Mouse (Mus musculus) E14TG2a.4 (cell line): ENCODE measurements at regions not wholly inside any gene's neighbourhood (a gene's known extent, or its start where the extent isn't known, plus 50 kb on each side); places are given as distances from the start of the nearest gene placed in this dataset.

ENCODE experiments used
- H3K27me3 ChIP-seq: 2 replicates; pipeline ENCODE4 v1.6.1; 2014; ENCODE audit warnings: low read length, control low read depth; ENCODE audit not compliant: insufficient read depth
- H3K36me3 ChIP-seq: 2 replicates; pipeline ENCODE4 v1.6.1; 2014; ENCODE audit warnings: low read length, control low read depth; ENCODE audit not compliant: insufficient read depth
- H3K4me1 ChIP-seq: replicated peaks from 2 replicates; pipeline ENCODE4 v1.6.1; 2014; ENCODE audit warnings: low read depth, low read length, control low read depth
- H3K4me3 ChIP-seq: replicated peaks from 2 replicates; pipeline ENCODE4 v1.5.1; 2014; ENCODE audit warnings: mild to moderate bottlenecking, low read length
- H3K9me3 ChIP-seq: 2 replicates; pipeline ENCODE4 v1.6.1; 2014; ENCODE audit warnings: low read length, control low read depth
- CTCF ChIP-seq: conservative IDR thresholded peaks from 2 replicates; pipeline ENCODE4 v1.5.1; 2014; ENCODE audit warnings: low read length
- NANOG ChIP-seq: IDR thresholded peaks from 2 replicates; pipeline ENCODE4 v1.6.1; 2014; ENCODE audit warnings: borderline replicate concordance, low read length, mixed read lengths
- POU5F1 ChIP-seq: IDR thresholded peaks from 2 replicates; pipeline ENCODE4 v1.6.1; 2014; ENCODE audit warnings: low read length, borderline replicate concordance

- Histone ChIP-seq H3K4me3 (no peak overlapping the region), H3K4me1 (peaks cover 30% of the 10 kb centered on the region), H3K27me3 (no peaks in the 10 kb centered on the region; the same call in 1 of the 2 replicates), H3K36me3 (no peaks in the 10 kb centered on the region), H3K9me3 (no peaks in the 10 kb centered on the region)
- no peak for TF ChIP-seq CTCF
- no peak for TF ChIP-seq POU5F1
- no peak for TF ChIP-seq NANOG
These were observed 763.5 kb upstream of the Car8 start for GRCm38 (mm10) chr4:9002380-9002779.

- TF ChIP-seq POU5F1 (no peak), NANOG (no peak), CTCF (no peak)
These were observed 759.8 kb upstream of the Car8 start for GRCm38 (mm10) chr4:8998606-8999005.

GRCm38 (mm10) chr4:8992171-8992570, 753.3 kb upstream of the Car8 start:
- H3K27me3 ChIP-seq = peaks cover 15% of the 10 kb centered on the region
- H3K4me1 ChIP-seq = peaks cover 19% of the 10 kb centered on the region
- H3K36me3 ChIP-seq = no peaks in the 10 kb centered on the region
- peaks cover 4% of the 10 kb centered on the region; the same call in 1 of the 2 replicates for H3K9me3 ChIP-seq
- H3K4me3 ChIP-seq = no peak overlapping the region
- TF ChIP-seq NANOG (no peak), CTCF (no peak), POU5F1 (no peak)

More at GRCm38 (mm10) chr4:8998606-8999005, 759.8 kb upstream of the Car8 start:
- no peaks in the 10 kb centered on the region for H3K36me3 ChIP-seq
- peaks cover 5% of the 10 kb centered on the region; the same call in 1 of the 2 replicates for H3K9me3 ChIP-seq
- peaks cover 9% of the 10 kb centered on the region for H3K27me3 ChIP-seq
- no peak overlapping the region for H3K4me3 ChIP-seq
- 0 out of 2 replicates have a peak, but pooled peaks cover 3% of the 10 kb centered on the region for H3K4me1 ChIP-seq

DNA sequence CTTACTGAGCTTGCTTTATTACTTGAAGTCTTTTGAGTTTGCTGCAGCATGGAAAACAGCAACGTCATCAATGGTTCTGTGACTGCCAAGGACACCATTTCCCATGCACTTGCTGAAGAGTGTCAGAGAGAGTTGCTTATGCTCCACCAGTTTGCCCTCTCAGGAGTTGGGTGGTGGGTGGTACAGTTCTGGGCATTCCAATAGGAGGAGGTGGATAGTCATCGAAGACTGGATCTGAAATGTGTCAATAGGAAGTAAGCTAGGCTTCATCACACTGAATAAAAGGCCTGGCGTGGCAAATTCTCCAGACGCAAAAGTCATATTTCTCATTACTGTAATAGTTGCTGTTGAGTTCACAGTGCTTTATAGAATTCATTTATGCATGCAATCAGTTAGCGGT, 751.7 kb upstream of the Car8 start:
- Histone ChIP-seq H3K4me1 (peaks cover 20% of the 10 kb centered on the region), H3K4me3 (no peak overlapping the region), H3K9me3 (no peaks in the 10 kb centered on the region), H3K27me3 (0 out of 2 replicates have a peak, but pooled peaks cover 6% of the 10 kb centered on the region), H3K36me3 (no peaks in the 10 kb centered on the region)
- TF ChIP-seq NANOG (no peak), CTCF (no peak), POU5F1 (no peak)

DNA sequence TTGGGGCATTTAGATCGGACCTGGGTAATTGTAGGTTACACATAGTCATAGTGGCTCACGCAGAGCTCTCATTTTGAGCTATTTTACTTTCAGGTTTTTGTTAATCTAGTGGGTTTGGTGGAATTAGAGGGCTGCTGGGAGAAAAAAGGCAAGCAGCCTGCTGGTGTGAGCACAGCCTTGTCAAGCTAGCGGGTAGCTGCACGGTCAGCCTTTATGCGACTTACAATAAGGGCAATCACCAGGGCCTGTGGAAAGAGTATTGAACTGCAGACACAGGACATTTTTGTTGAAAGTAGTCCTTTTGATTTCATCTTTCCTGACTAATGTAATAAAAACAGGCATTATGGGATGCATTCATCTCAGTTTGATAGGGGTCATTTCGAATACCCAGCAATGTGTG, 750.8 kb upstream of the Car8 start:
- H3K4me3 ChIP-seq = no peak overlapping the region
- no peaks in the 10 kb centered on the region for H3K36me3 ChIP-seq
- no peaks in the 10 kb centered on the region for H3K9me3 ChIP-seq
- H3K4me1 ChIP-seq = peaks cover 20% of the 10 kb centered on the region
- TF ChIP-seq NANOG (no peak), CTCF (no peak), POU5F1 (no peak)
- H3K27me3 ChIP-seq = 0 out of 2 replicates have a peak, but pooled peaks cover 6% of the 10 kb centered on the region

- H3K36me3 ChIP-seq = no peaks in the 10 kb centered on the region
- H3K4me1 ChIP-seq = peaks cover 20% of the 10 kb centered on the region
- no peaks in the 10 kb centered on the region for H3K9me3 ChIP-seq
- TF ChIP-seq NANOG = no peak
- no peak for TF ChIP-seq POU5F1
- no peak for TF ChIP-seq CTCF
- no peak overlapping the region for H3K4me3 ChIP-seq
- 0 out of 2 replicates have a peak, but pooled peaks cover 6% of the 10 kb centered on the region for H3K27me3 ChIP-seq
These were observed 750.3 kb upstream of the Car8 start for GRCm38 (mm10) chr4:8989110-8989509.

- H3K4me3 ChIP-seq = peak overlapping the region; percentile 7; the same call in 1 of the 2 replicates
- no peaks in the 10 kb centered on the region for H3K36me3 ChIP-seq
- TF ChIP-seq POU5F1 (no peak), CTCF (no peak), NANOG (no peak)
These were observed 749.5 kb upstream of the Car8 start for GRCm38 (mm10) chr4:8988345-8988733.

DNA sequence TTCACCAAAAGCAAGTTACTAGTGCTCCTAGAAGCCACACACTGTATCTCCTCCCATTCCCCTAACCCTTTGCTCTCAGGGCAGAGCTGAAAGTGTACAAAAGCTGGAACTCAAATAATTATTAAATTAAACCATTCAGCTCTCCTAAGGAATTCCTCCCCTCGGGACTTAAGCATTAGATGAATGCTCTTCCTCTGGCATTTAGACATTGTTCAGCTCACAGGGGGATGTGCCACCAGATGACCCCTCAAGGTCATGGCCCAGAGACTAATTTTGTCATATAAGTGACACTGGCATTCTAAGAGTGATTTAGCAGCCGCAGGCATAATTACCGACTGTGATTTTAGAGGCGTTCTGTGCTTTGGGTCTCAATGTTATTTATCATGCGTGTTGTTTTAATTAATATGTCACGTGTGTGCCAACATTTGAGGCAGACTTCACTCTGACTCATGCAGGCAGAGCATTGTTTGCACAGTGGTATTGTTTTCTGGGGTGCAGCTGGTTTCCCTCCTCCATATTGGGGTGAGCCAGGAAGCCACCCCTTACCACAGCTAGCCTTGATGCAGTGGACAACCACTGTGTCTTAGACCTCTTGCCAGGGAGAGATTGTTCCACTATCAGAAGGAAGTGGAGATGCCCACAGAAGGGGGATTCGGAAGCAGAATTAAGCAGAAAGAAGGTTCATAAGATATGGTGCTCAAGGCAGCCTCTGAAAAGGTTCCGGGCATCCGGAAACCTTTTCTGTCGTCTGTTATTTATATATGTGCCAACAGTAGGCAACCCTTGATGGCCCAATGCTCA, 748.9 kb upstream of the Car8 start:
- TF ChIP-seq CTCF (no peak), NANOG (no peak), POU5F1 (no peak)
- Histone ChIP-seq H3K9me3 (no peaks in the 10 kb centered on the region), H3K4me1 (peaks cover 20% of the 10 kb centered on the region)

More at GRCm38 (mm10) chr4:8988345-8988733, 749.5 kb upstream of the Car8 start:
- Histone ChIP-seq H3K4me1 (peaks cover 20% of the 10 kb centered on the region), H3K9me3 (no peaks in the 10 kb centered on the region), H3K27me3 (0 out of 2 replicates have a peak, but pooled peaks cover 6% of the 10 kb centered on the region)

More for the DNA sequence above, 748.9 kb upstream of the Car8 start:
- Histone ChIP-seq H3K4me3 (peak overlapping the region; percentile 7; the same call in 1 of the 2 replicates), H3K36me3 (no peaks in the 10 kb centered on the region), H3K27me3 (0 out of 2 replicates have a peak, but pooled peaks cover 6% of the 10 kb centered on the region)
